Mouse (Mus musculus): ENCODE data around the gene Sema6b. TPM values are rescaled to one million over a fixed set of nuclear protein-coding genes. Genes with fewer than 3 reads are reported as not detected.
A peak's percentile ranks its signal among the peaks of the same experiment; 100 is the strongest.

Sema6b gene
- total RNA-seq, 2 experiments from 2014 or later, result 1.9 to 4.2 TPM

DNA sequence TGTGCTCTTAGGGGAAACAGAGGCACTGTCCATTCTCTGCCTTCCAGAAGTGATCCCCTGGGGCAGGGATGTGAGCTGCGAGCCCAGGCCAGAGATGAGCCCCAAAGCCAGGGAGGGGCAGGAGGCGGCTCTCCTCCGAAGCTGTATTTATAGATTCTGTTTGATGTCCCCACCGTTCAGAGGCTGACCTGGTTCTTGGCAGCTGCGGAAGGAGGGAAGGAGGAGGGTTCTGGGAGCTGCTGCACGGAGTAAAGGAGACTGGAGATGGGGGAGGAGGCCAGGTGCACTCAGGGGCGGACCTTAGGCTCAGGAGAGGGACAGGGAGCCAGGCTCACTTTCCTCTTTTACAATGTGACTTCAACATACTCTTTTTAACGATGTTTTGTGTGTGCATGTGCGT lies 6.0 kb upstream of the Sema6b start:
- no peak for DNase-seq

DNA sequence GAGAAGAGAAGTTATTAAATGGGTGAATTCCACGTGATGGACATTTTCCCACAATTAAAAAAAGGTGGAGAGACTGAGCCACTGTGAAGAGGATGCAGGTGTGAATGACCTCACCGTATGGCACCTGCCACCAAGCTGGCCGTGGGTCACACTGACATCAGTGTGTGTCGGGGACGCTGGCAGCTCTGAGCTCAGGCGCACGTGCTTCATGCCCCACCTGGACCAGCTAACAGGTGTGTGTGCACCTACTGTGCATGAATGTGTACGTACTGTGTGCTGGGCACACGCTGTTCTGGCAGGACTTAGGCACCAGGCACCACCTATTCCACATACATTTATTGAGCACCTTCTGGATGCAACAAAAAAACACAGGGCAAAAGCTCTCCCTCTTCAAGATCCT lies 4.4 kb upstream of the Sema6b start:
- no peak for DNase-seq

DNA sequence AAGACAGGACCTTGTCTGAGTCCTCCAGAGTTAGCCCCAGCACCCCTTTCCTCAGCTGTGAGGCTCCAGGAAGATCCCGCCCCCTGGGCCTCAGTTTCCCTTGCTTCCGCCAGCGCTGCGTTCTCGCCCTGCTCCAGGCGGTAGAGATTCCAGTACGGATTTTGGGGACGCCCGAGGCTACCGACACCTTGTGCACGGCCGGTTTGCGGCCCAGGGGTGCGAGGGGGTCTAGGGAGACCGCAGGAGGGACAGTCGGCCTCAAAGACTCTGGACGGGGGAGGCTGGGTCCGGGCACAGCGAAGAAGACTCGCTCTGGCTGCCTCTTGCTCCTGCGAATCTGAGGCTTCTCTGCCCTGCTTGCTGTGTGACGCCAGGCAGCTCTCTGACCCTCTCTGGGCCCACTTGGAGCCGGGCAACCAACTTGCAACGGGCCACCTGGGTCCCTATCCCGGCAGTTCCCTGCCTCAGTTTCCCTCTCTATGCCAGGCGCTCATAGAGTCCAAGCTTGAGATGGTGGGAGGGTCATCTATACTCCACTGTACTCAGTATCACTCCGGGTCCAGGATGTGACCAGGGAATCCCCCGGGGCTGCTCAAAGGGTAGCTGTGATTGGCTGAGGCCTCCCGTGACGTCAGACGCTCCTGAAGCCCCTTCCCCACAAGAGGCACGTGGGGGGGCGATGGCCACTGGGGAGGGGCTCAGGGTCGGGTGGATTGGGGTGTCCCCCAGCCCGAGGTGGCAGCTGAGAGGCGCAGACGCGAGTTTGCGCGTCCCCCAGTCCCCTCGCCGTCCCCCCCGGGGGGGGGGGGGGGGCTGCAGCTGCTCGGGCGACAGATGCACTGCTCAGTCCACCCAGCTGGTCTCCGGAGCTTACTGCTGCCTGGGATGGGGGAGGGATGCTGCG lies 1.8 kb upstream of the Sema6b start:
- DNase-seq, result peak; percentile 10

DNA sequence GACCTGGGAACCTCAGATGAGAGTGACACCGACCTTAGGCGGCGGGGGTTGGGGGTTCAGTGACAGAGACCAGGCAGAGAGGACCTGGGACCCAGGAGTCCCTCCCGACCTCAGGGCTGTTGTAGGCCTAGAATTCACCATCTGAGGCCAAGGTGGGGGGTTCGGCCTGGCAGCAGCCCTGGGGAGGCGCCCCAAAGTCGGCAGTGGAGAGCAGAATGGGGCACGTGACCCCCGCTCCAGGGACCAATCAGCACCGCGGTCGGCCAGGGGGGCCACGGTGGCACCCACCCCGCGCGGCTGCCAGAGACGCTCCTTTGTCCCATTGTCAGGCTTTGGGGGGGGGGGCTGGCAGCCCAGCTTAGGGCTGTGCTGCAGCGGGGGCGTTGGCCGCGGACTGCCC lies 788 bp downstream of the Sema6b start:
- DNase-seq, result no peak

DNA sequence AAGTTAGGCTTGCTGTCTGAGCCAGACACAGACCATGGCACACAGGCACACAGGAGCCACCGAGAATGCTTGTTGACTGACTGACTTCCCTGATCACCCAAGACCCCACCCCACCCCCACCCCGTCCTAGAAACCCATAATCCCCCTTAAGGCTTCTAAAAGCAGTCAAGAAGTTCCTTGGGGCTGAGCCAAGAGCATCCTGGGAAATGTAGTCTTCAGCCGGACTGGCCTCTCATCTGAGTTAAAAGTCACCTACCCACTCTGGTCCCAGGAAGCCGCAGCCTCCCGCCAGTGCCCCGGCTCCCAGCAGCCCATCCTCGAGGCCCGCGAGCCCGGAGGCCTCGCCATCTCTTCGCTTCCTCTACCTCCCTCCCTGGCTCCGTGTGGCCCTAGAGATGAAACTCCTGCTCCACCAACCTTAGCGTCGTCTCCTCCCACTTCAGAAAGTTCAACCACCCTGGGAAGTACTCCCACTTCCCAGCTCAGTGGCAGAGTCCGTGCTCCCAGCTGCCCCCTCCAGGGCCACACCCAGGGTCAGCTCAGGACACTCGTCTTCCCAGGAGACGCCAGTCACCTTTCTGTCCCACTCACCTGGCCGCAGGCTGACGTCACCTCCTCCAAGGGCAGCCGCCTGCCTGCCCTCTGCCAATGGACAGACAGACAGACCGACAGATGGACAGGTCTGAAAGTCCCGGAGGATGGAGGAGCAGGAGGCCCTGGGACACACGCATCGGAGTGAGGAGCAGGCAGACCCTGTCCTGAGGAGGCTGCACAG lies 2.1 kb downstream of the Sema6b start:
- DNase-seq, result no peak

DNA sequence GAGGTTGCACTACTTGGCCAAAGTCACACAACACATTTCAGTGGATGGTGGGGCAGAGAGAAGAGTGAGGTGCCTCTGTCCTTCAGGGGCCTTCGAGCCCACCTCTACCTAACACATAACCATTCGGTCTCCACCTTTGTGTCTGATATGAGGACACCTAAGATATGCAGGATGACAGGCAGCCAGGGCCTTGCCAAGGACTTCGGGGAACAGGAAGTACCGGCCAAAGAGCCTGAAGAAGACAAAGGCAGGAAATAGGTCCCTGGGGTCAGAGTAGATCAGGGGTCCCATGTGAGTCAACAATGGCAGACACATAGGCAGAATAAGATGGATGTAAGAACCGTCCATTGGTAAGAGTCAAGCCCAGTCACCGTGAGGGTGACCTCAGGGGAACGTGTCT lies 3.6 kb downstream of the Sema6b start:
- no peak for DNase-seq

DNA sequence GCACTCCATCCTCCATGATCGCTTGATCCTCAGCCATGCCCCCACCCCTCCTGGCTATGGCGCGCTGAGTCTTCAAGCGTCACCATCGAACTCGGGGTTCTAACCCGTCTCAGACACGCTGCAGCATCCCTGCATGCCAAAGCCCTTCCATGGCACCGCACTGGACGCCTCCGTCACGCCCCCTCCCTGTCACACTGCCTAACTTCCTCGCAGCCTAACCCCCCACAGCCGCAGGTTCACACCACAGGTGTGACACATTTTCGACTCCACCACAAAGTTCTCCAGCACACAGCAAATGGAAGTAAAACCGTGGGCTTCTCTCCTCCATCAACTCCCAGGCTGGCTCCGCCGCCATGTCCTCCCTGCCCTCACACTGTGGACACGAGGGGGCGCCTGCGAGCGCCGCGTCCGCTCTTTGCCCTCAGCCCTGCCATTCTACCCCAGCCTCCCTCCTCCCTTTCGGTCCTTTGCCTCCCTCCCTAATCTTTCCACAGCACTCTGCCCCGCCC lies 5.6 kb downstream of the Sema6b start:
- no peak for DNase-seq

DNA sequence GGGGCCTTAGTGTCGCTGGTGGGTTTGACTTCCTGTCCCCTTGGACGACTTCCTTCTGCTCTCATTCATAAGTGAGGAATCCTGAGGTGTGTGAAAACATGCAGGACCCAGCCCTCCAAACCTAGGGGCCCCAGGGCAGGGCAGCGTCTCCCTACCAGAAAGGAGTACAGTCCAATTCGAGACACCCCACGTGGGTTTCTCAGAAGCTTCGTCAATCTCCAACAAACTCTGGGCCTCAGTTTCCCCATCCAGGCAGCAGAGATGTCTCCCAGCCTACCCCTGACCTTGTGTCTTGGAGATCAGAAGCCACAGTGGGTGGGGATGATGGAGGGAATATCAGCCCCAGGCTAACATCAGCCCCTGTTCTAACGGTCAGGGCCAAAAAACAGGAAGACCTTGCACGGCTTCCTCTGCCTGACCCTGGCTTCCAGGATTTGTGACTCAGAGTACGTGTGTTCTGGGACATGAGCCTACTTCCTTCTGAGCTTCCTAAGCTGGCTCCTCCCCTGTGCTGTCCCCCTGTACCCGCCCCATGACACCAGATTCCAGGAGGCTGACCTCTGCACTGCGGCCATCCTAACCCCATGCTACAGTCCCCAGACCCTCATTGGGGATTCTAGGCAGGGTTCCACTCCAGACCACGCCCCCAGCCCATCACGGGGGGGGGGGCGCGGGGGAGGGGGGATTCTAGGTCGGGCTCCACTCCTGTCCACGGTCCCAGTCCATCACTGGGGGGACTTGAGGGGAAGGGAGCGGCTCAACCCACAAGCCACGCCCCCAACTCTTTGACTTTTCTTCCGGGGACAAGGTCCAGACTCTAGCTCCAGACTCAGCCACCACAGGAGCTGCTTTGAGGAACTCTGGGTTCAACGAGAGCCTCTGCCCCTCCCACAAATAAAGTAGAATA lies 6.4 kb downstream of the Sema6b start:
- DNase-seq, result peak; percentile 85

DNA sequence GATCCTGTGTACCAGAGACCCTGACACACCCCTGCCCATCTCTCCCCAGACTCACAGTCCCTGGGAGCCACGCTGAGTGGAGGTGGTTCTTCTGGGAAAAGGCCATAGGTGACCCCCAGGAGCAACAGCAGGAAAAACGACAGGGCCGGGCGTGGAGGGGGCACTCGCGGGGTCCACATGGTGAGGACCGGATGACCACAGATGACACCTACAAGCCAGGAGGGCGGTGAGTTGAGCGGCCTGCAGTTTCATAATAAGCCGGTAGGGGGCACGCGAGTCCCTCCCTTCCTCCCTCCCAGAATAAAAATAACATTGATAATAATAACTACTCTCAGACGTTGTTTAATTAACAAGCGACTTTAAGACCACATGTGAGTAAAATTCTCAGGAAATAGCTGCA lies 7.5 kb downstream of the Sema6b start:
- DNase-seq, result peak; percentile 65

DNA sequence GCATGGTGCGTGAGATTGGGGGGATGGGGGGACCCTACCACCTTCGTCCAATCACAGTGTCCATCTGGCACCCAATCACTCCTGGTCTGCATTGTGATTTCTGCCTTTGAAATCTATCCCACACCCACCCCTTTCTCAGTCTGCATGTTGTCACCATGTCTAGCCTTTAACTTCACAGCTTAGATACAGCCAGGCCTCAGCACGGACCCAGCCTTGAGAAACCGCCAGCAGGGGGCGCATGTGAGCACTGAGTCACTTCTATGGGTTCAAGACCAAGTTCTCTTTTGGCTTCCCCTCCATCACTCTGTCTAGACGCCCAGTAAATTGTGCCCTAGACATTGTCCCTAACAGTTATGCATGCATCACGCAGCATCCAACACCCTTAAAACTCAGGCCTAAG lies 8.3 kb downstream of the Sema6b start:
- no peak for DNase-seq

DNA sequence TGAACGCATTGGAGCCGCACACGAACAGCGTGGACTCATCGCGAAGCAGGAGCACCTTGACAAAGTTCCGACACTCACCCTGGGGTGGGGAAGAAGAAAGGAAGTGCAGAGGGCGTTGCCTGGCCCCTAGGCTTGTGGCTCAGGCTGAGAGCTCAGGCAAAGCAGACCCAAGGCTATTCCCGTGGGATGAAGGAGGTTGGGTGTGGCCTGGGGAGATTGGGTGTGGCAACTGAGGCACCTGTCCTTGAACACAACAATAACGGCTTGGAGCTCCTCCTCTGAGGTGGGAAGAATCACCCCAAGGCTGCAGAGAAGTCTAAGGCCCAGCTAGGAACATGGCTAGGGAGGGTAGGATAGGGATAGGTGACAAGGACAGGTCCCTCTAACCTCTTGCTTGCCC lies 9.0 kb downstream of the Sema6b start:
- no peak for DNase-seq

DNA sequence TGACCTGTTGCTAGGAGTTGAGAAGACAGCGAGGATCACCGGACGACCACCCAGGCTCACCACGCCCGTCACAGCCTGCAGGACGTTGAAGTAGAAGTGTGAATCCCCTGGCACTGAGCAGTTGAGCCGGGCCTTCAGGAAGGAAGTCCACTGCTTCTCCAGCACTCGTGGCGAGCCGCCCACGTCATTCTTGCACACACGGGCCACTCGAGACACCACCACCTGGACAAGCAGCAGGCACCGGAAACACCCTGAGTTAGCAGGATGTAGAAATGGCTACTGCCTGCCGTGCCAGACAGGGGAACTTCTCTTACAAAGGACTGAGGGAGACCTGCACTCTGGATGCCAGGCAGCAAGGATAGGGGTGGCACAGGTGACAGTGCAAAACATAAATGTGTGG lies 11.9 kb downstream of the Sema6b start:
- DNase-seq, result no peak

DNA sequence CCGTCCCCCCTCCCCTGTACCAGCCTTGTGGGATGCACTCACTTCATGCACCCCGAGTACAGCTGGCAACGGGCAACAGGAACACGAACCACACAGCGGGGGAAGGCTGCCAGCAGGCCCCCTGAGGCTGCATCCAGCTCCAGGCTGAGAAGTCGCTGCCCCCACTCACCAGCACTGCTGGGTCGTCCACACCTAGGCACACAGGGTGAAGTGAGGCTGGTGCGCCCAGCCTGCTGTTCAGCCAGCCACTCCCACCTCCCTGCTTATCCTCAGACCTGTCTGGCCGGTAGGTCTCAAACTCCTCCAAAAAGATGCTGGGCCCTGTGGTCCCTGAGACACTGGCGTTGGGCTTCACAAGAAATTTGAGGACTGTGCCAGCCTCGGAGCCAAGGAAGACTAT lies 14.0 kb downstream of the Sema6b start:
- no peak for DNase-seq

DNA sequence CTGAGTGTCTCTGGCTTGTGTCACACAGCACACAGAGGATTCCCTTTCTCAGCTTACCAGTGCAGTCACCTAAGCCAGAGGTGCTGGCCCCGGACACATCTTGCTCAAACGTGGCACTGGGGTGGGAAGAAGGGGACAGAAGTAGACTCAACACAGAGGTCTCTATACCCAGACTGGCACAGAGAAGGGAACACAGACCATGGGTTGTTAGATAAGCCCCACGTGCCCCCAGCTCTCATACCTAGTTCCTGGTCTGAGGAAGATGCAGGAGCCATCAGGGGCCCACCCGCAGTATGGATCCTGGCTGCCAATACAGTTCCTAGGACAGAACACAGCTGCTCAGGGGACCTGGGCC lies 14.9 kb downstream of the Sema6b start:
- DNase-seq, result no peak

DNA sequence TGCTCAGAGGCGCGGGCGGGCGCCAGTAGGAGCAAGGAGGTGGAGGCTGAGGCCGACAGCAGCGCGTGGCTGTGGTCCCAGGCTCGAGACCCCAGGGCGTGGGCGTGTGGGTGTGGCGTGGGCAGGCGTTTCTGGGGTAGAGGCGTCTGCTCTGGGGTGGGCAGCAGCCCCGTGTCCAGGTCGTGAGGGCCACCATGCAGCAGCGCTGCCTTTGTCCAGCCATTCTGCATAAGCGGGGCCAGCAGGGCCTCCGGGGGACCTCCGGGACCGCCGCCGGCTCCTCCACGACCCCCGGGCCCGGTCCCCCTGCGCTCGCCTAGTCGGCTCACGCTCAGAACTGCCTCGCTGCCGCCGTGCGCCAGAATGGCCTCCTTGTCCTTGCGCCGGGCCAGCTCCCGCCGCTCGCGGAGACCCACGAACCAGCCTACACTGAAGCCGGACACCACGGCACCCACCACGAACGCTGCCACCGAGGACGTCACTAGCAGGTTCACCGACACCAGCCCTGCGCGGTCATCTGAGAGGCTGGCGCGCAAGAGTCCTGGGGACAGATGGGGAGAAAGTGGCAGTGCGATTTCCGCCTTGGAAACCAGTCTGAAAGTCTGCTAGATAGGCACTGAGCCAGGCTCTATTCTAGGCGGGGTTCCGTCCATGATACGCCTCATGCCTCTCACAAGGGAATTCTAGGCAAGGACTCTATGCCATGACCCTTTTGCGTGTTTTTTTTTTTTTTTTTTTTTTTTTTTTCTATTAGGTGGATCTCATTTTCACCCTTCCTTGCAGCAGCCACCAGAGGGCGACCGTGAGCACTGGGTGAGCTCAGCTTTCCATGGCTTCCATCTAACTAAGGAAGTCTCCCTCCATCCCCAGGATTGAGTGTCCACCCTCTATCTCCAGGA lies 15.5 kb downstream of the Sema6b start:
- no peak for DNase-seq

DNA sequence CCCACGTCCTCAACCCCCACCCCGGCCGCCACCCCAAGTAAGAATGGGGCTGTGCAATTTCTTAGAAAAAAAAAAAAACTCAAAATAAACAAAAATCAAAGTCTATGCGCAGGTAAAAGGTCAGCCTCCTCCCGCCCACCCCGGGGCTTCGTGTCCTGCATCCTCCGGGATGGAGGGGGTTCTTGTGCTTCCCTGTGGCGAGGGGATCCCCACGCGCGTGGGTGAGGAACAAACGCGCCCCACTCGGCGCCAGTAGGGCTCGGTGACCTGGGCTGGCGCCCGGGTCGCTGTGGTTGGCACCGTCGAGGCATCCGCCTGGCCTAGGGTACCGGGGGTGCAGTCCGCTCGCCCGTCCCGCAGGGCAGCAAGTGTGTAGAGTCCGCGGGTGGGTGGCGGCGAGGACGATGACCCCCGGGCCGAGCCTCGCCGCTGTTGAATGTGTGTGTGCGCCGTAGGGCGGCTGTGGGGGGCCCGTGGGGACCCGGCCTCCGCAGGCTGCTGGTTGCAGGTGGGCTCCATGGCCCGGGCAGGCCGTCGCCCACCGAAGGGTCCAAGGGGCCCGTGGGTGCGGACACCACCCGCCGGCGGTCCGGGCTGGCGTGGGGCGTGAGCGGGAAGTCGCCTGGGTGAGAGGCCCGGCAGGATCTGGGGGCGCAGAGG lies 16.3 kb downstream of the Sema6b start:
- DNase-seq, result no peak

DNA sequence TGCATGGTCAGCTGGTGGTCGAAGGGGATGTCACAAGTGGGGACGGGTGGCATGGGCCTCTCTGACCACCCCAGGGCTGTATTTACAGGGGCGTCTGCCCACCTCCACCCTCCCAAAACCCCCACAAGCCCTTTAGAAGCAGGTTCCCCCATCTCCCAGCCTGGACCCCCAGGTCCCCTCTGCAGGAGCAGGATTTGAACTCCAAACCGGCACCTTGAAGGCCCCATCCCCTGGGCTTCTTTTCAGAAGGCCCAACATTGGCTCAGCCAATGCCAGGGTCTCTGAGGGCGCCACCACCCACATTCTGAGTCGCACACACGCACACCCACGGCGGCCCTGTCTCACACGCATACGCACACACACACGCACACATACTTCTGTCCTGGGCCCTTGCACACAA lies 17.0 kb downstream of the Sema6b start:
- DNase-seq, result no peak

DNA sequence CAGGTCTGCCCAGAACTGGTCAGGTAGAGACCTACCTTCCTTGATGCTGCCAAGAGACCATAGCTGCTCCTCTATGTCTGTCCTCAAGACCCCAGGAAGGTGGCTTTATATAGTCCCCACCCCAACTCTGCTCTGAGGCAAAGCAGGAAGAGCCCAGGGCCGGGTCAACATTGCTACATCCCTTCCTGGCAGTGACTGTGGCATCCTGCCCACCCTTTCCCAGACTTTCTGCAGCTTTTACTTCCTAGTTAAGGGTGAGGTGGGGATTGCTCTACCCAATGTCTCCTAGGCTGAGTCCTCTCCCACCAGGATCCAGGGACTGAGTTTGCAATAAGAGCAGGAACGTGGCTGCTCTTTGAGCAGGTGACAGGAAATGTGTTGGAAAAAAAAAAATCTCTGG lies 18.3 kb downstream of the Sema6b start, which contains the start of gene Lrg1:
Gene Lrg1 (minus strand): TSS at position 176 of the 400 bp plus-strand sequence.
- DNase-seq, result no peak

DNA sequence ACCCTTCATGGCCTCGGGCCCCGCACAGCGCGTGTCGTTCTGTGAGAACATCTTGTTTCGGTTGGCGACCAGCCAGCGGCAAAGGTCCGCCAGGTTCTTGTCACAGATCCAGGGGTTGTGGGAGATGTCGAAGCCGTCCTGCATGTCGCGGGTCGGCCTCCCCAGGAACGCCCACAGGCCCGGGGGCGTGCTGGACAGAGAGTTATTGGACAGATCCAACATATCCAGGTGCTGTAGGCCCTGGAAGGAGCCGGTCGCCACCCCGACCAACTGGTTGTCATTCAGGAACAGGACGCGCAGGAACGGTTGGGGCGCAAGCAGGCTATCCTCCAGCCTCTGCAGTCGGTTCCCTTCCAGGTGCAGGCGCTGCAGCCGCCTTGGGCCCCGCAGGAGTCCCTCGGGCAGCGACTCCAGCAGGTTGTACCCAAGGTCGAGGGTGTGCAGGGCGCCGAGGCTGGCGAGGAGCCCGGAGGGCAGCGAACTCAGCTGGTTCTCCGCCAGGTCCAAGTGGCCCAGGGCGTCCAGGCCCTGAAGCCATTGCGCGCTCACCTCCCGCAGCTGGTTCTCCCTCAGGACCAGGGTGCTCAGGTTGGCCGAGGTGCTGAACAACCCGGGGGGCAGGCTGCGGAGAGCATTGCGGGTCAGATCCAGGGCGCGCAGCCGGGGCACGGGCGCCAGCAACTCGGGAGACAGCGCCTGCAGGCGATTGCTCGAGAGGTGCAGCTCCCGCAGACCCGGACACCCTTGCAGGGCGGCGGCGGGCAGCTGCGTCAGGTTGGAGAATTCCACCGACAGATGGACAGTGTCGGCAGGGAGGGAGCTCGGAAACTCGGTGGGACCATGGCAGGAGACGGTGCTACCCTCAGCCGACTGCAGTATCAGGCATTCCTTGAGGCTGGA lies 19.9 kb downstream of the Sema6b start:
- peak; percentile 75 for DNase-seq

DNA sequence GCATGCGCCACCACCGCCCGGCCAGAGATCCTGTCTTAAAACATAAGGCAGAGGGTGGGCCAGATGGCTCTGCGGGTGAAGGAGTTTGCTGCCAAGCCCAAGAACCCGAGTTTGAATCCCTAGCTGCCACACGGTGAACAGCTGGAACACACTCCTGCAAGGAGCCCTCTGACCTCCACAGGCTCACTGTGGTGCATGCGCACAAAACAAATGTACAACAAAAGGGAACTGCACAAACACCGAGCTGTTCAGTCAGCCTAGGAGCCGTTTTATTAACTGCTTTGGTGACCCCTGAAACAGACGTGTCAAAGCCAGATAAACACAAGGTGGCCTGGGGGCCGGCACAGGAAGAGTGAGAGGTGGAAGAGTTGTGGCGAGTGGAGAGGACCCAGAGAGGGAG lies 20.7 kb downstream of the Sema6b start:
- peak; percentile 12 for DNase-seq

Measured in gastrocnemius, postnatal 25 days (tissue).